Mouse (Mus musculus) spleen, postnatal 36 days (tissue): ENCODE results near the gene Swap70.

Experiments used
- DNase-seq, 2 experiments: peaks; one replicate each; pipeline ENCODE4 v3.0.0; 2022; ENCODE audit warnings: low spot score in 2 of 2, mixed read lengths in 1 of 2

Swap70 gene

GRCm38 (mm10) chr7:110237837-110238451, 16.4 kb downstream of the Swap70 start:
- DNase-seq = no peak

GRCm38 (mm10) chr7:110239590-110239989, 18.1 kb downstream of the Swap70 start:
- no peak for DNase-seq

GRCm38 (mm10) chr7:110241472-110242289, 20.2 kb downstream of the Swap70 start:
- peak; percentile 86 for DNase-seq

- DNase-seq = no peak
These were observed 20.7 kb downstream of the Swap70 start for GRCm38 (mm10) chr7:110242290-110242581.

GRCm38 (mm10) chr7:110245128-110245527, 23.6 kb downstream of the Swap70 start:
- DNase-seq = no peak

GRCm38 (mm10) chr7:110246526-110246925, 25.0 kb downstream of the Swap70 start:
- DNase-seq = no peak

- no peak for DNase-seq
These were observed 26.3 kb downstream of the Swap70 start for GRCm38 (mm10) chr7:110247801-110248200.

- no peak for DNase-seq
These were observed 27.2 kb downstream of the Swap70 start for GRCm38 (mm10) chr7:110248677-110249076.

- no peak for DNase-seq
These were observed 32.4 kb downstream of the Swap70 start for GRCm38 (mm10) chr7:110253861-110254260.

GRCm38 (mm10) chr7:110254395-110254794, 32.9 kb downstream of the Swap70 start:
- no peak for DNase-seq

- no peak for DNase-seq
These were observed 35.5 kb downstream of the Swap70 start for GRCm38 (mm10) chr7:110257059-110257458.

- no peak for DNase-seq
These were observed 36.9 kb downstream of the Swap70 start for GRCm38 (mm10) chr7:110258196-110258950.

- no peak for DNase-seq
These were observed 38.6 kb downstream of the Swap70 start for GRCm38 (mm10) chr7:110259966-110260711.

GRCm38 (mm10) chr7:110261807-110262206, 40.3 kb downstream of the Swap70 start:
- no peak for DNase-seq

- no peak for DNase-seq
These were observed 41.1 kb downstream of the Swap70 start for GRCm38 (mm10) chr7:110262661-110263060.

- no peak for DNase-seq
These were observed 42.0 kb downstream of the Swap70 start for GRCm38 (mm10) chr7:110263474-110263873.

GRCm38 (mm10) chr7:110265796-110266195, 44.3 kb downstream of the Swap70 start:
- DNase-seq = peak; percentile 78 to 84

- peak in 1 of 2 experiments; percentile 22 for DNase-seq
These were observed 45.5 kb downstream of the Swap70 start for GRCm38 (mm10) chr7:110267014-110267413.

- peak in 1 of 2 experiments; percentile 51 for DNase-seq
These were observed 46.5 kb downstream of the Swap70 start for GRCm38 (mm10) chr7:110267994-110268393.

GRCm38 (mm10) chr7:110268511-110268910, 47.0 kb downstream of the Swap70 start:
- peak in 1 of 2 experiments; percentile 43 for DNase-seq

GRCm38 (mm10) chr7:110269777-110270176, 48.3 kb downstream of the Swap70 start:
- no peak for DNase-seq

GRCm38 (mm10) chr7:110270455-110270854, 48.9 kb downstream of the Swap70 start:
- DNase-seq = peak in 1 of 2 experiments; percentile 46
